Mouse (Mus musculus) left cerebral cortex, adult 6 months (tissue): ENCODE results near the gene Sag. TPM values are rescaled to one million over a fixed set of nuclear protein-coding genes. Genes with fewer than 3 reads are reported as not detected.

ENCODE experiments used
- long read RNA-seq, 2 experiments: library from polyadenylated mRNA; unstranded; transcript quantifications; one replicate each; pipeline ENCODE4 v2.0.0; 2019 to 2020
- polyA plus RNA-seq: library from polyadenylated mRNA; unstranded; fragments of <200 nt; fragmentation: Nextera tagmentation; gene quantifications from 2 replicates; pipeline ENCODE4 v1.2.3, GENCODE M21; 2021

Sag gene
- 4.2 and 5.4 TPM in 2 replicates for polyA plus RNA-seq
- long read RNA-seq, experiment 1, partial matches to known transcripts = 5 of 15 reads
- long read RNA-seq, experiment 1, other reads (novel, unspliced or antisense) = 10 of 15 reads
- long read RNA-seq, experiment 2, partial matches to known transcripts = 6 of 8 reads
- long read RNA-seq, experiment 2, other reads (novel, unspliced or antisense) = 2 of 8 reads

DNA sequence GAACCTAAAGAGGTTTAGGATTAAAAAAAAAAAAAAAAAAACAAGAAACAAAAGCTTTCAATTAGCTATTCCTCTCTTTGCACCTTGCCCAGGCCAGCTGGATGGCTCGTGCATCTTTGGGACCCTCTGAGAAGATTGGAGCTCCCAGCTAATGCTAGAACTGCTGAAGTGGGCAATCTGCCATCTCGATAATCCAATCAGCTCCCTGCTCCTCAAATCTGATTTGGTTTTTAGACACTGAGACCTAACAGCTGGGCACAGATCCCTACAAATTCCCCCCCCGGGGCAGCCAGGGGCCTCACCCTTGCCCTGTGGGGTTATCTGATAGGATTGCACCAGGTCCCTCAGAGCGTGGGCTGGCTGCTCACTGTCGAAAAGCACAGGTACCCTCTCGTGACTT, at the start of gene Sag:
Sag (plus strand) TSS at position 105 of the 400 bp plus-strand sequence.

DNA sequence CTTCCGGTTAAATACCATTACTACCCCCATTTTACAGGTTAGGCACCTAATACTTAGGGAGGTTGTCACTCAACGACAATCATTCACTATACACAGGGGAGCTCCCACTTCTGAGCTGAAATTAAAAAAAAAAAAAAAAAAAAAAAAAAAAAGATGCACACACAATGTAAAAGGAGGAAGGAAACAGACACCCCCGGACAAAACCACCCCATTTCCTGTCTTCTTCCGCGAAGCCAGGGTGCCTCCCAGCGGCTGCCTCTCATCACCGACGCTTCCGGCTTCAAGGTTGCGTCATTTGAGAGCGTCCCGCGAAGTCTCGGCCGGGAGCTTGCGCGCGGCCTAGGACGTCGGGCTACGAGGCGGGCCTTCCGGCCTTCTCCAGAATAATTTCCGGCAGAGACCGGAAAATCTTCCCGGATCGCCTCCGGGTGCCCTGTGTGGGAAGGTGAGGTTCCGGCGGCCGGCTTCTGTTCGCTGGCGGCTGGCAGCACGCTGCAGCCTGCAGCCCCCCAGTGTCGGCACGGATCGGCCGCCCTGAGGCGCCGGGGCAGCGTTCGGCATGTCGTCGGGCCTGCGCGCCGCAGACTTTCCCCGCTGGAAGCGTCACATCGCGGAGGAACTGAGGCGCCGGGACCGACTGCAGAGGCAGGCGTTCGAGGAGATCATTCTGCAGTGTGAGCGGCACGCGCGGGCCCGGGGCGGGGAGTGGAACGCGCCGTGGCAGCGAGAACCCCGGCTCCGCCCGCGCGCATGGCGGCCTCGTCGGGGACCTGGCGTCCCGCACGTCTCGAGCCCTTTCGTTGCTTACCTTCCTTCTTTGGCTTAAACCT, 47.6 kb upstream of the Sag start, which contains the start of gene Atg16l1:
Atg16l1 (plus strand) TSS at position 230 of the 830 bp plus-strand sequence.

DNA sequence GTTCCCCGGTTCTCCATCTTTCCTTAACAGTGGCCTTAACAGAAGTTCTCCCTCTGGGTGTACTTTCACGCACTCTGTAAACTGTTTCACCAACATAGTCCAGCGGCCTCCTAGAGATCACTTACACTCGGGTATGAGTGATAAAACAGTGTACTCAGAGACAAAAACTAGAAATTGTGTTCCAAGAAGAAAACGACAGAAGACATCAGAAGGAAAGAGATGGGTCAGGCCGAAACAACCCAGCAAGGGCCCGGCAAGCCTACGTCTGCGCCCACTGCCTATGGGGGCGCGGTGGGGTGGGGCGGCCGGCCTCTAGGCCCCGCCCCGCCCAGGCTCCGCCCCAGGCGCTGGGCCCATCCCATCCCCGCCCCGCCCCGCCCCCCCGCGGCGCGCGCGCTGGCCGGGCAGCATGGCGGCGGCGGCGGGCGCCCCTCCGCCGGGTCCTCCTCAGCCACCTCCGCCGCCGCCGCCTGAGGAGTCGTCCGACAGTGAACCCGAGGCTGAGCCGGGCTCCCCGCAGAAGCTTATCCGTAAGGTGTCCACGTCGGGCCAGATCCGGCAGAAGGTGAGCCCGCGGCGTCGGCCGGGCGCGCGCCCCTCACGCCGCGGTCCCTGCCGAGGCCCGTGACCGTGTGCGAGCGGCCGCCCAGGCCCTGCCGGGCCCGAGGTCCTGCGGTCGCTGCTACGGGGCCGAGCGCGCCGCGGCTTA, 49.6 kb downstream of the Sag start, which contains the start of gene Dgkd:
Dgkd (plus strand) TSS at position 396 of the 709 bp plus-strand sequence.

Other genes starting within 250 kb of the Sag start
- 219 and 294 TPM in 2 replicates for gene Ngef, start 229.8 kb upstream of the Sag start, polyA plus RNA-seq
- 3.7 and 4.2 TPM in 2 replicates for gene Inpp5d, start 183.4 kb upstream of the Sag start, polyA plus RNA-seq
- gene Atg16l1, start 47.8 kb upstream of the Sag start, polyA plus RNA-seq = 28.5 and 38.2 TPM in 2 replicates
- 20.1 and 23.3 TPM in 2 replicates for gene Dgkd, start 49.6 kb downstream of the Sag start, polyA plus RNA-seq
- gene Usp40, start 204.9 kb downstream of the Sag start, polyA plus RNA-seq = 2.2 TPM in 2 replicates